Mouse (Mus musculus) neural tube, embryonic 14.5 days (tissue): ENCODE results near the gene Ephb3. TPM values are rescaled to one million over a fixed set of nuclear protein-coding genes. Genes with fewer than 3 reads are reported as not detected.

Experiments used
- ATAC-seq: fragments of 200-750 bp; cut with Nextera tagmentation; 2 replicates; pipeline ENCODE4 v1.8.0; 2017; ENCODE audit warnings: low read depth, mild to moderate bottlenecking, moderate TSS enrichment, moderate library complexity
- H3K27ac ChIP-seq: fragments of 300-500 bp; sonication (generic); 2 replicates; pipeline ENCODE4 v1.5.1; 2014; ENCODE audit warnings: low read depth, mild to moderate bottlenecking, control low read depth, low read length, moderate library complexity, mixed read lengths
- H3K27me3 ChIP-seq: fragments of 300-500 bp; sonication (generic); 2 replicates; pipeline ENCODE4 v1.6.1; 2014; ENCODE audit warnings: low read length; ENCODE audit not compliant: control insufficient read depth, insufficient read depth
- H3K36me3 ChIP-seq: fragments of 300-500 bp; sonication (generic); 2 replicates; pipeline ENCODE4 v1.6.1; 2014; ENCODE audit warnings: low read length, mixed read lengths; ENCODE audit not compliant: control insufficient read depth, insufficient read depth
- H3K4me1 ChIP-seq: fragments of 300-500 bp; sonication (generic); 2 replicates; pipeline ENCODE4 v1.6.1; 2014; ENCODE audit warnings: low read length; ENCODE audit not compliant: control insufficient read depth, insufficient read depth
- H3K4me2 ChIP-seq: fragments of 300-500 bp; sonication (generic); 2 replicates; pipeline ENCODE4 v1.6.1; 2014; ENCODE audit warnings: mild to moderate bottlenecking, low read depth, low read length, control low read depth
- H3K4me3 ChIP-seq: fragments of 300-500 bp; sonication (generic); 2 replicates; pipeline ENCODE4 v1.5.1; 2014; ENCODE audit warnings: low read depth, low read length, control low read depth, mixed read lengths
- H3K9ac ChIP-seq: fragments of 300-500 bp; sonication (generic); replicated peaks from 2 replicates; pipeline ENCODE4 v1.6.1; 2014; ENCODE audit warnings: low read depth, mild to moderate bottlenecking, control low read depth, low read length, mixed read lengths
- H3K9me3 ChIP-seq: fragments of 300-500 bp; sonication (generic); 2 replicates; pipeline ENCODE4 v1.6.1; 2016; ENCODE audit warnings: low read length; ENCODE audit not compliant: control insufficient read depth
- WGBS: fragments of 180-500 bp; shearing (Covaris S2); extraction: QIAGEN DNeasy Blood & Tissue Kit; methylation state at CpG from one replicate; pipeline ENCODE4 v1.1.7; 2014; 5-methylcytosine and 5-hydroxymethylcytosine counted together
- polyA plus RNA-seq: library from polyadenylated mRNA; unstranded; fragments of >200 nt; fragmentation: Nextera tagmentation; extraction: Ambion mirVana; gene quantifications from 2 replicates; pipeline ENCODE4 v1.2.1, GENCODE M21; 2014

The Ephb3 gene
- polyA plus RNA-seq, 1 experiment from 2014 or later, result 12.0 TPM

- H3K27ac ChIP-seq, result no peak overlapping the region
- H3K4me1 ChIP-seq, result no peaks in the 10 kb centered on the region
- H3K4me3 ChIP-seq, result no peak overlapping the region
- no peak overlapping the region for H3K9ac ChIP-seq
- no peak overlapping the region for H3K4me2 ChIP-seq
- whole genome bisulfite sequencing, result 0% methylated on average over 1 of the region's 1 CpGs
- no peaks in the 10 kb centered on the region for H3K36me3 ChIP-seq
- no peaks in the 10 kb centered on the region for H3K9me3 ChIP-seq
- H3K27me3 ChIP-seq, result no peaks in the 10 kb centered on the region
- ATAC-seq, result no peak
These were observed 6.0 kb upstream of the Ephb3 start for GRCm38 (mm10) chr16:21198529-21198928.

- Histone ChIP-seq H3K4me2 (no peak overlapping the region), H3K27me3 (no peaks in the 10 kb centered on the region), H3K4me1 (no peaks in the 10 kb centered on the region), H3K9ac (no peak overlapping the region), H3K36me3 (no peaks in the 10 kb centered on the region), H3K4me3 (no peak overlapping the region), H3K27ac (no peak overlapping the region), H3K9me3 (no peaks in the 10 kb centered on the region)
- ATAC-seq, result no peak
- 68% methylated on average over 8 of the region's 8 CpGs for WGBS
These were observed 5.1 kb upstream of the Ephb3 start for GRCm38 (mm10) chr16:21199426-21199825.

- Histone ChIP-seq H3K4me2 (no peak overlapping the region), H3K9ac (no peak overlapping the region), H3K9me3 (no peaks in the 10 kb centered on the region), H3K4me3 (no peak overlapping the region), H3K27me3 (no peaks in the 10 kb centered on the region), H3K27ac (no peak overlapping the region), H3K4me1 (peaks cover 18% of the 10 kb centered on the region), H3K36me3 (no peaks in the 10 kb centered on the region)
- ATAC-seq, result no peak
- WGBS, result 83% methylated on average over 4 of the region's 4 CpGs
These were observed 1.8 kb upstream of the Ephb3 start for GRCm38 (mm10) chr16:21202731-21203130.

GRCm38 (mm10) chr16:21205093-21205886 is 735 bp downstream of the Ephb3 start:
- H3K4me3 ChIP-seq, result peak overlapping the region; percentile 81
- no peaks in the 10 kb centered on the region for H3K9me3 ChIP-seq
- peaks cover 26% of the 10 kb centered on the region for H3K4me1 ChIP-seq
- ATAC-seq, result peak; percentile 22
- no peaks in the 10 kb centered on the region for H3K27me3 ChIP-seq
- peak overlapping the region; percentile 83 for H3K9ac ChIP-seq
- no peaks in the 10 kb centered on the region for H3K36me3 ChIP-seq
- peak overlapping the region; percentile 60 for H3K27ac ChIP-seq
- H3K4me2 ChIP-seq, result peak overlapping the region; percentile 72
- WGBS, result under 1% methylated on average over 60 of the region's 60 CpGs

- no peaks in the 10 kb centered on the region for H3K27me3 ChIP-seq
- ATAC-seq, result no peak
- H3K4me1 ChIP-seq, result peaks cover 44% of the 10 kb centered on the region
- H3K4me3 ChIP-seq, result no peak overlapping the region
- no peak overlapping the region for H3K27ac ChIP-seq
- 76% methylated on average over 4 of the region's 4 CpGs for WGBS
- peak overlapping the region; percentile 72 for H3K4me2 ChIP-seq
- H3K9ac ChIP-seq, result no peak overlapping the region
- no peaks in the 10 kb centered on the region for H3K9me3 ChIP-seq
- no peaks in the 10 kb centered on the region for H3K36me3 ChIP-seq
These were observed 3.5 kb downstream of the Ephb3 start for GRCm38 (mm10) chr16:21208001-21208565.

- no peaks in the 10 kb centered on the region for H3K36me3 ChIP-seq
- H3K4me3 ChIP-seq, result no peak overlapping the region
- peaks cover 44% of the 10 kb centered on the region for H3K4me1 ChIP-seq
- ATAC-seq, result no peak
- H3K4me2 ChIP-seq, result 0 out of 2 replicates have a peak overlapping the region, but pooled peaks have one; percentile 6
- H3K9ac ChIP-seq, result no peak overlapping the region
- H3K27ac ChIP-seq, result no peak overlapping the region
- H3K9me3 ChIP-seq, result no peaks in the 10 kb centered on the region
- no peaks in the 10 kb centered on the region for H3K27me3 ChIP-seq
- 96% methylated on average over 3 of the region's 3 CpGs for whole genome bisulfite sequencing
These were observed 4.7 kb downstream of the Ephb3 start for GRCm38 (mm10) chr16:21209290-21209689.

DNA sequence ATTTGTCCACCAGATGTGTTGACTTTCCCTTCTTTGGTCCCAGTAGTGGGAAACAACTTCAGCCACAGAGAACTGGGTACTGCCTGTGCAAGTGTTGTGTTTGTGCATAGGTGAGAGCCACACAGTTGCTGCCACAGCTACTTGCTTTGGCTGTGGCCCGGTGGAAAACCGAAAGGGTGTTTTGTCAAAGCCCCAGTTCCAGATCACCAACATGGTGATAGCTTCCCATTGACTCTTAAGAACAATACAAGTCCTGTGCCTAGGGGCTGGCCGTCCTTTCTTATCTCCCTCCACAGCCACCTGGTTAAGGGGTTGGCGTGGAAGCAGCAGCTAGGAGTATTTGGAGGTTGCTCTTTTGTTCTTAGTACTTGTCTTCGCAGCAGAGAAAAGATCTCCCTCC is 5.6 kb downstream of the Ephb3 start:
- Histone ChIP-seq H3K4me3 (peak overlapping the region; percentile 36), H3K9me3 (no peaks in the 10 kb centered on the region), H3K4me2 (peak overlapping the region; percentile 68), H3K4me1 (peaks cover 44% of the 10 kb centered on the region), H3K36me3 (0 out of 2 replicates have a peak, but pooled peaks cover 3% of the 10 kb centered on the region), H3K27ac (peak overlapping the region; percentile 72), H3K9ac (peak overlapping the region; percentile 50), H3K27me3 (no peaks in the 10 kb centered on the region)
- no peak for ATAC-seq
- WGBS, result 19% methylated on average over 5 of the region's 5 CpGs

DNA sequence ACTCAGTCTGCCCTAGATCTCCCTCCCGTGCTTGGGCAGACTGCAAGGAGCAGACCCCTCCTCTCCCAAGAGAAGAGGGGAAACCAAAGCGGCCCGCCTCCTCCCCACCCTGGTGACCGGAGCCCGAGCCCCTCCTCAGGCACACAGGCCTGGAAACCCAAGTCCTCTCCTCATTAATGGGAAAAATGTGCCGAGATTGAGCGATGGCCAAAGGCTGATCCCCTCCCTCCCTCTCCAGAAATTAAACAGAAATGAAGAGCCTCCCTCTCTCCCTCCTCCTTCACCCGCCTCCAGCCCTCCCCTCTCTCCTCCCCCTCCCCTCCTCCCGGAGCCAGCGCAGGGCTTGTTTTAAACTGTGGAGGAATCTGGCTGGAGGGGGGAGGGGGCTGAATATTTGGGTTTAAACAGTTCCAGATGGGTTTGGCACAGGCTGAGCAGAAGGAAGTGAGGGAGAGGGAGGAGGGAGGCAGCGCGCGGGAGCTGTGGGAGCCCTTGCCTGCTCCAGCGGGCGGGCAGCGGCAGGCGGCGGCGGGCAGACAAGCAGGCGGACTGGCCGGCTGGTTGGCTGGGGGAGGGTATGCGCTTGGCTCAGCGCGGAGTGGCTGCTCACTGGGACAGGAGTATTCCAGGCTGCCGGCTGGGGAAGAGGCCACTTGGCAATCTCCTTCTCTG is 6.2 kb downstream of the Ephb3 start:
- peaks cover 42% of the 10 kb centered on the region for H3K4me1 ChIP-seq
- ATAC-seq, result peak; percentile 89
- 1% methylated on average over 24 of the region's 25 CpGs for WGBS

DNA sequence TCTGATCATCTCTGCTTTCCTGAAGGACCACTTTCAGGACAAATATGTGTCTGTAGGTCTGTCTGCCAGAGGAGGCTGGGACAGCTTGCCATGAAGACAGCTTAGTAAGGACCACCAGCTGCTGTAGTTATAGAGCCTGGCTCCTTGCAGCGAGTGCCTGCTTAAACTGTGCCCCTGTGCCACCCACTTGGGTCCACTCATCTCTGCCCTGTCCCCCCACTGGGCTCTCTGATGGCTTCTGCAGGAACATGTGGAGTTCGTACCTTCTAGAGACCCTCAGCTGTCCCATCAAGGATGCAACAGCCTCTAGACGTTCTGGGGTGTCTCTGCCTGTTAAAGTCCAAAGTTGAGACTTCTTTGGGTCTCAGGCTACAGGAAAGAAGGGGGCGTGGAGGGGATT is 6.9 kb downstream of the Ephb3 start:
- no peak overlapping the region; the same call in 1 of the 2 replicates for H3K9ac ChIP-seq
- H3K4me1 ChIP-seq, result peaks cover 44% of the 10 kb centered on the region
- 0 out of 2 replicates have a peak, but pooled peaks cover 3% of the 10 kb centered on the region for H3K36me3 ChIP-seq
- H3K27ac ChIP-seq, result peak overlapping the region; percentile 72
- H3K4me2 ChIP-seq, result peak overlapping the region; percentile 68
- H3K9me3 ChIP-seq, result no peaks in the 10 kb centered on the region
- 0 out of 2 replicates have a peak, but pooled peaks have one; percentile 15 for ATAC-seq
- H3K4me3 ChIP-seq, result peak overlapping the region; percentile 36
- no peaks in the 10 kb centered on the region for H3K27me3 ChIP-seq
- WGBS, result 47% methylated on average over 4 of the region's 4 CpGs

More for the DNA sequence above, 6.2 kb downstream of the Ephb3 start:
- H3K27me3 ChIP-seq, result no peaks in the 10 kb centered on the region
- H3K4me2 ChIP-seq, result peak overlapping the region; percentile 68
- H3K27ac ChIP-seq, result peak overlapping the region; percentile 72
- peak overlapping the region; percentile 36 for H3K4me3 ChIP-seq
- 0 out of 2 replicates have a peak, but pooled peaks cover 3% of the 10 kb centered on the region for H3K36me3 ChIP-seq
- H3K9ac ChIP-seq, result peak overlapping the region; percentile 50
- no peaks in the 10 kb centered on the region for H3K9me3 ChIP-seq
